Mouse (Mus musculus): ENCODE measurements at regions not wholly inside any gene's neighbourhood (a gene's known extent, or its start where the extent isn't known, plus 50 kb on each side); places are given as distances from the start of the nearest gene placed in this dataset.

GRCm38 (mm10) chr5:100246709-100247108 is 87.1 kb upstream of the Tmem150c start:
- no peak for DNase-seq (ENCODE audit: low spot score in 2 of 2)

- no peak for DNase-seq (ENCODE audit: low spot score in 2 of 2)
These were observed 85.2 kb upstream of the Tmem150c start for GRCm38 (mm10) chr5:100244811-100245210.

GRCm38 (mm10) chr5:100240876-100241275 is 81.3 kb upstream of the Tmem150c start:
- peak in 1 of 2 experiments; percentile 56 for DNase-seq (ENCODE audit: low spot score in 2 of 2)

- DNase-seq (ENCODE audit: low spot score in 2 of 2), result no peak
These were observed 80.0 kb upstream of the Tmem150c start for GRCm38 (mm10) chr5:100239632-100240031.

GRCm38 (mm10) chr5:100238287-100239036 is 78.9 kb upstream of the Tmem150c start:
- no peak for DNase-seq (ENCODE audit: low spot score in 2 of 2)

GRCm38 (mm10) chr5:100237674-100238278 is 78.2 kb upstream of the Tmem150c start:
- no peak for DNase-seq (ENCODE audit: low spot score in 2 of 2)

- no peak for DNase-seq (ENCODE audit: low spot score in 2 of 2)
These were observed 76.7 kb upstream of the Tmem150c start for GRCm38 (mm10) chr5:100236277-100236676.

GRCm38 (mm10) chr5:100232076-100232475 is 72.5 kb upstream of the Tmem150c start:
- DNase-seq (ENCODE audit: low spot score in 2 of 2), result no peak

- DNase-seq (ENCODE audit: low spot score in 2 of 2), result no peak
These were observed 72.0 kb upstream of the Tmem150c start for GRCm38 (mm10) chr5:100231574-100231973.

GRCm38 (mm10) chr5:100230038-100230437 is 70.4 kb upstream of the Tmem150c start:
- no peak for DNase-seq (ENCODE audit: low spot score in 2 of 2)

- DNase-seq (ENCODE audit: low spot score in 2 of 2), result no peak
These were observed 68.3 kb upstream of the Tmem150c start for GRCm38 (mm10) chr5:100227888-100228287.

- DNase-seq (ENCODE audit: low spot score in 2 of 2), result no peak
These were observed 67.1 kb upstream of the Tmem150c start for GRCm38 (mm10) chr5:100226571-100227235.

GRCm38 (mm10) chr5:100225491-100225890 is 65.9 kb upstream of the Tmem150c start:
- no peak for DNase-seq (ENCODE audit: low spot score in 2 of 2)

- DNase-seq (ENCODE audit: low spot score in 2 of 2), result no peak
These were observed 65.3 kb upstream of the Tmem150c start for GRCm38 (mm10) chr5:100224773-100225363.

GRCm38 (mm10) chr5:100221005-100221583 is 61.5 kb upstream of the Tmem150c start:
- DNase-seq (ENCODE audit: low spot score in 2 of 2), result peak in 1 of 2 experiments; percentile 42

- no peak for DNase-seq (ENCODE audit: low spot score in 2 of 2)
These were observed 60.7 kb upstream of the Tmem150c start for GRCm38 (mm10) chr5:100220320-100220719.

GRCm38 (mm10) chr5:100218256-100218851 is 58.7 kb upstream of the Tmem150c start:
- DNase-seq (ENCODE audit: low spot score in 2 of 2), result no peak

GRCm38 (mm10) chr5:100217178-100218035 is 57.8 kb upstream of the Tmem150c start:
- no peak for DNase-seq (ENCODE audit: low spot score in 2 of 2)

- DNase-seq (ENCODE audit: low spot score in 2 of 2), result no peak
These were observed 54.3 kb upstream of the Tmem150c start for GRCm38 (mm10) chr5:100213901-100214300.

GRCm38 (mm10) chr5:100210708-100211107 is 51.1 kb upstream of the Tmem150c start:
- DNase-seq (ENCODE audit: low spot score in 2 of 2), result no peak

All from left cerebral cortex, adult 9 months (tissue).